Mouse (Mus musculus) small intestine, adult 2 months (tissue): ENCODE results near the gene Zbtb49. TPM values are rescaled to one million over a fixed set of nuclear protein-coding genes. Genes with fewer than 3 reads are reported as not detected.

Experiments used
- H3K27ac ChIP-seq: fragments of 200-500 bp; 2 replicates; pipeline ENCODE4 v1.5.1; 2012; ENCODE audit warnings: low read depth, low read length, control low read depth, inconsistent platforms; ENCODE audit not compliant: insufficient read depth
- H3K27me3 ChIP-seq: fragments of 200-500 bp; 2 replicates; pipeline ENCODE4 v1.6.1; 2012; ENCODE audit warnings: mild to moderate bottlenecking, moderate library complexity, low read length, inconsistent platforms; ENCODE audit not compliant: control insufficient read depth, insufficient read depth
- H3K36me3 ChIP-seq: fragments of 200-500 bp; 2 replicates; pipeline ENCODE4 v1.6.1; 2012; ENCODE audit warnings: mild to moderate bottlenecking, low read length, control low read depth, inconsistent platforms; ENCODE audit not compliant: control insufficient read depth, insufficient read depth
- H3K4me1 ChIP-seq: fragments of 200-500 bp; 2 replicates; pipeline ENCODE4 v1.6.1; 2012; ENCODE audit warnings: low read length, inconsistent platforms, mixed read lengths; ENCODE audit not compliant: control insufficient read depth, insufficient read depth, insufficient read length
- H3K4me3 ChIP-seq: fragments of 200-500 bp; 2 replicates; pipeline ENCODE4 v1.5.1; 2012; ENCODE audit warnings: low read depth, mild to moderate bottlenecking, control low read depth, inconsistent platforms, low read length, moderate library complexity
- CTCF ChIP-seq: fragments of 200-500 bp; IDR thresholded peaks from 2 replicates; pipeline ENCODE4 v1.5.1; 2012; ENCODE audit warnings: low read depth, mild to moderate bottlenecking, control low read depth, inconsistent platforms, low read length, moderate library complexity, mixed read lengths; ENCODE audit not compliant: insufficient replicate concordance, insufficient read length; ENCODE audit errors: extremely low read depth
- POLR2A ChIP-seq: fragments of 200-500 bp; IDR thresholded peaks from 2 replicates; pipeline ENCODE4 v1.6.1; 2012; ENCODE audit warnings: low read depth, mild to moderate bottlenecking, control low read depth, inconsistent platforms, low read length, moderate library complexity
- WGBS: fragments of 180-500 bp; shearing (Covaris S2); methylation state at CpG from one replicate; pipeline ENCODE4 v1.1.7; 2018; 5-methylcytosine and 5-hydroxymethylcytosine counted together
- polyA plus RNA-seq: library from polyadenylated mRNA; depleted of rRNA; stranded (reverse); fragments of >200 nt; gene quantifications from 2 replicates; pipeline ENCODE4 v1.2.3, GENCODE M21; 2012

Gene Zbtb49
- polyA plus RNA-seq, 1 experiment = 8.1 TPM

DNA sequence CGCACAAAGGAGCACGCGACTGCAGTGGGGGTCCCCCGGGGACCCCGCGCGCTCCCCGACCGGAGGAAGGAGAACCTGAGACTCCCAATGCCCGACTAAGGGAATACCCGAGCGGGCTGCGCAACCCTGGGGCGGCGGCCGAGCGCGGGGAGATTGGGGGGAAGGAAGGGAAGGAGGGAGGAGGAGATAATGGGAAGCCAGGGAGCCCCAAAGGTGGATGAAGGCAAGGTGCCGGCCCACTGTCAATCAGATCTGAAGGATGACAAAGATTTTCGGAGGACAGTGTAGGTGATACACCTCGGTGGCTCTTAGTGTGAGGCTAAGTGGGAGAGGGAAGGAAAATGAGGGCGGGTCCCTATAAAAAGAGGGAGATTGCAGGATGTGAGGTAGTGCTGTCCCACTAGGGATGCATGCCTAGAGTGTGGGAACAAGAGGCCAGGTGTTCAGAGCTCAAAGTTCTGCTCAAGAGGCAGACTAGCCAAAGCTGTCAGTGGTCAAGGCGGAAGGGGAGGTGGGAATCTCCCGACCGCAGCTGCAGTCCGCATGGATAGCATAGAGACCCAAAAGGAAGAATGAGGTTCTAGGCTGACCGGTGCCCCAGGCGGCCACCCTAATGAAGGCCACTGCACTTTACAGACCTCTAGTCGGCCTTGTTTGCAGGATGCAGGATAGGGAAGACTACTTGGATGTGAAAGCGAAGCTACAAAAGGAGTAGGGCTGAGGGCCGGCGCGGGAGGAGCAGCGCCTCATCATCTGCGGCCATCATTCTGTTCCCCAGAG, 60.4 kb downstream of the Zbtb49 start, which contains the start of gene Nsg1:
TSS of gene Nsg1 (minus strand) at position 274 of the 780 bp plus-strand sequence.
- Histone ChIP-seq H3K4me1 (no peaks in the 10 kb centered on the region; the same call in 1 of the 2 replicates), H3K27ac (no peak within 1 kb of the TSS), H3K27me3 (peaks cover 13% of the 10 kb centered on the region; the same call in 1 of the 2 replicates), H3K4me3 (peak within 1 kb of the TSS; percentile 64), H3K36me3 (no peaks in the 10 kb centered on the region)
- TF ChIP-seq CTCF (no peak), POLR2A (no peak)
- WGBS = 17% methylated on average over 35 of the region's 35 CpGs

DNA sequence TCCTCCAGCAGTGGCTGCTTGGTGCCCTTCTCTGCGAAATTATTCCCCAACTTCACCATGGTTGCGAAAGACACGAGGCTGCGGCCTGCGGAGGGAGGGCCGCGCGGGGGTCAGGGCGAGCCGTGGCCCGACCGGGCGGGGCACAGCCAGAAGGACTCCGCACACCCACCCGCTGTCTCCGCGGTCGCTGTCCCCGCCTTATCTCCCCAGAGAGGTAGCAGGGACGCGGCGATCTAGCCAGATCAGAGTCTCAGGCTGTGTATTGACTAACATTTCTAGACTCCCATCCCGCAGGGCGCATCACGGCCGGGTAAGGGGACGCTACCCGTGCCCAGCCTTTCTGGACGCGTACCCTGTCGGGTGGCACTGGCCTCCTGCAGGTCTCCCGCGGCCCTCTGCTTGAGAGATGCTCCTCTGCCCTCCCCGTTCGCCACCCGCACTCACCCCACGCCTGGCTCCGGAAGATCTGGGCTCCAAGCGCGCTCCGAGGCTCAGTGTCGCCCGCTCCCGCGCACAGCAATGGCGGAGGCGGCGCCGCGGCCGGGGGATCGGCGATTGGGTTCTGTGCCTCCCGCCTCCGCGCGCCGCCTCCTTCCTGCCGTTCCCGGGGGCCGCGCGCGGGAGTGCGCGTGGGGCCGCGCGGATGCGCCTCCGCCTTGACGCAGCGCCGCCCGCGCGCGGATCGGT, 61.2 kb downstream of the Zbtb49 start:
- TF ChIP-seq CTCF (no peak), POLR2A (no peak)
- under 1% methylated on average over 79 of the region's 79 CpGs for WGBS
- peaks cover 13% of the 10 kb centered on the region; the same call in 1 of the 2 replicates for H3K27me3 ChIP-seq
- no peaks in the 10 kb centered on the region; the same call in 1 of the 2 replicates for H3K4me1 ChIP-seq
- peak overlapping the region; percentile 64 for H3K4me3 ChIP-seq
- H3K27ac ChIP-seq = no peak overlapping the region
- H3K36me3 ChIP-seq = no peaks in the 10 kb centered on the region

DNA sequence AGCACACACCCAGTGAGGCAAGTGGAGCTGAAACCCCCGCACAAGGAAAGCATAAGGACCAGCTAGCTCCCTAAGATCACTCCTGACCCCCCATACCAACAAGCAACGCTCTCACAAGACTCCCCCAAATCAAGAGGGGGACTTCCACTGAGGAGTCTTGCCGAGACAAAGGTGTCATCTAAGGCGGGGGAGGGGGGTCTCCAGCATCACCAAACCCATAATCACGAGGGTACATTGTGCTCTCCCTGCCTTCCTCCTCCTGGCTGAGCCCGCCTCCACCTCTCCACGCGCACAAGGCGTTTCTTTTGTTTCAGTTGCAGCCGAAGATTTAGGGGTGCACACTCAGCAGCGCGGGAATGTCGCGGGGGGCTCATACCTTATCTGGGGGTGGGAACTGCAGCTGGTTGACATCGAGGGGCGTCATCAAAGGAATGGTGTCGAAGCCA, 61.7 kb downstream of the Zbtb49 start:
- H3K27ac ChIP-seq = no peak overlapping the region
- peak overlapping the region; percentile 64 for H3K4me3 ChIP-seq
- no peak for TF ChIP-seq CTCF
- no peak for TF ChIP-seq POLR2A
- H3K27me3 ChIP-seq = peaks cover 13% of the 10 kb centered on the region; the same call in 1 of the 2 replicates
- H3K36me3 ChIP-seq = no peaks in the 10 kb centered on the region
- WGBS = 7% methylated on average over 17 of the region's 17 CpGs
- H3K4me1 ChIP-seq = no peaks in the 10 kb centered on the region; the same call in 1 of the 2 replicates

DNA sequence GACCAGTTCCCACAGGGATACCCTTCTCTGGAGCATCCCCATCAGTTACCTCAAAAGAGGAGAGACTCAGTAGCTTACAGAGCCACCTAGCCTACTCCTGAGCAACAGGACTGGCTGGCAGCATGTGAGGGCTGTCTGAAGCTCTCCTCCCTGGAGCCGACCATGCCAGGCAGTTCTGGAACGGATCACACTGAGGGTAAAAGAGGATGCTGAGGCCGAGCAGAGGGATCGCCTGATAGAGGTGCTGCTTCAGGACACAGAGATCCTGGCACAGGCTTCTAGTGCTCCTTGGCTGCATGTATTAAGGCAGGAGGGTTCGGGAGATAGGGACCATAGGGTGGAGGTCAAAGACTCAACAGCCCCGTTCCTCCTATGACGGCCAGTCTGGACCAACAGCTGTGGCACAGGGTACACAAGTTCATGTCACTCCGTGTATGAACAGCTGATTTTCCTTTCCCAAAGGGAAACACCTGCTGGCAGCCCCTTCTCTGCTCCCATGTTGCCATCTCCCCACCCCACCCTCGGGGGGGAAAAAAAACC, 62.7 kb downstream of the Zbtb49 start:
- H3K27me3 ChIP-seq = peaks cover 13% of the 10 kb centered on the region; the same call in 1 of the 2 replicates
- no peak overlapping the region for H3K4me3 ChIP-seq
- WGBS = 63% methylated on average over 9 of the region's 9 CpGs
- no peaks in the 10 kb centered on the region for H3K36me3 ChIP-seq
- no peaks in the 10 kb centered on the region; the same call in 1 of the 2 replicates for H3K4me1 ChIP-seq
- TF ChIP-seq POLR2A (no peak), CTCF (no peak)
- H3K27ac ChIP-seq = no peak overlapping the region

DNA sequence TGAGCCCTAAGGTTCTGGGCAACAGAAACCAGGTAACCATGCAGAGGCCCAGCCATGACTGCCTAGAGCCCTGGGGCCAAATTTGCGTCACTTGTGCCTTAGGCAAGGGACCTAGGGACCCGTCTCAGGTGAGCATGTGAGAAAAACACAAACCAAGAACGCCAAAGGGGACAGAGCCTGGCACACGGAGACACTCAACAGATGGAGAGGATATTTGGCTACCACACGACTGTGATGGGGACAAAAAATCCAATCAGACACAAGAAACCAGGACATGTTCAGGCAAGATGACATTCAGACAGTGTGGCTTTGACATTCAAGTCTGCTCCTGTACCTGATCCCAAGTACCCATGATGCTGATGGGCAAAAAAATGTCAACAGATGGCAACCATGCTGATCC, 66.6 kb downstream of the Zbtb49 start:
- H3K27me3 ChIP-seq = no peaks in the 10 kb centered on the region
- TF ChIP-seq POLR2A (no peak), CTCF (no peak)
- H3K4me1 ChIP-seq = no peaks in the 10 kb centered on the region
- H3K27ac ChIP-seq = no peak overlapping the region
- H3K4me3 ChIP-seq = no peak overlapping the region
- 84% methylated on average over 5 of the region's 5 CpGs for WGBS
- no peaks in the 10 kb centered on the region for H3K36me3 ChIP-seq

DNA sequence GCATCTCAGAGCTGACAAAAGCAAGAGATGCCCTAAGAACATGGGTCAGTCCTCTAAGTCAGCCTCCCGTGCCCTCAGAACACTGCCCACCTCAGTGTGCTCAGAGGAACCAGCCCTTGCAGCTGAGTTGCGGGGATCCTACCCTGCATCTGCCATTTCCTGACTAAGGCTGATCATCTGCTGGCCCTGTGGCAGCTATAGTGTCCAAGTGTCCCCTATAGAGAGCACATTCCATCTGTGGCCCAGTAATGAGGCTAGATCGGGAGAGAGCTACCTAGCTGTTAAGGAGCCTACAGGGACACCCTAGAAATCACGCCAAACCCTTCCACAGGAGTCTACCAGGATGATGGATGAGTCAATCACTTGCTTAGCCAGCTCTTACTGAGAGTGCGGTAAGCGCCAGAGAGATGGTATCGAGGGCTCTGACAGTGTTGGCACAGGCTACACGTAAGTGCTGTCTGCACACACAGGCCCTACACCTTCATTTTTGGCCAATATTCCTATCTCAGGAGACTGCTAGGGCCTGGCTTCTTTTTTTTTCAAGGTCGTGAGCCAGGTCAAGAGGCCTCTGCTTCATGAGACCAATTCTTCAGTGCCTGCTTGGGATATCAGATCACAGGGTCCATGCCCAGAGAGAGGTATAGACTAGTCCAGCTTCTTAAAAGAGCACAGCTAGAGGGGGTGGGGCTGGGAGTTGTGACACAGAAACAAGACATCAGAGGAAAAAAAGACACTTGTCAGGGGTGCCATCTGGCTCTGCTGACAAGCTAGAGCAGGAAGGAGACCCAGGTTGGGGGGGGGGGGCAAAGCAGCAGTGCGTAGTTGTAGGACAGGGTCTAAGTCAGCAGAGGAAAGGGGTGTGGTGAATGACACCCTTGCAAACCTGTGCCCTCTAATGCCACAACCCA, 67.8 kb downstream of the Zbtb49 start:
- Histone ChIP-seq H3K4me1 (no peaks in the 10 kb centered on the region), H3K27me3 (no peaks in the 10 kb centered on the region), H3K27ac (no peak overlapping the region), H3K36me3 (no peaks in the 10 kb centered on the region), H3K4me3 (no peak overlapping the region)
- no peak for TF ChIP-seq CTCF
- TF ChIP-seq POLR2A = no peak
- 82% methylated on average over 10 of the region's 10 CpGs for WGBS
